ENCODE assay signal across 11 mouse cellular contexts in genomic region chr4:41671963-41672480, GRCm38 (mm10). TPM values are rescaled to one million over a fixed set of nuclear protein-coding genes. Genes with fewer than 3 reads are reported as not detected.
A peak's percentile ranks its signal among the peaks of the same experiment; 100 is the strongest.
DNase-seq lines count a peak whose midpoint lies in the region; ATAC-seq lines count a peak whose summit lies in the region.
"Had no signal": no experiment of that assay in that cellular context is flagged by ENCODE, and none has a peak within 500 bp of the region (broad histone marks: within the 10 kb centered on the region; RNA-seq: fewer than 3 reads in every experiment).

No protein-coding gene starts in this region.

- no peak for DNase-seq in kidney, postnatal 4 days
- peak; percentile 66 for DNase-seq in limb, embryonic 10.5 days (ENCODE audit: low spot score)
- DNase-seq in retina, postnatal 1 day: peak; percentile 98
- no peak for DNase-seq in right cerebral cortex, postnatal 36 days (ENCODE audit: low spot score in 2 of 2)
- no peak for DNase-seq in layer of hippocampus, adult 18-20 months (ENCODE audit: low spot score in 2 of 2)
- DNase-seq in liver: no peak
- DNase-seq: heart, adult 2 months; layer of hippocampus, adult 9-11 months had no signal

- peak overlapping the region; percentile 2; the same call in 1 of the 2 replicates for H3K4me2 ChIP-seq in kidney, embryonic 15.5 days
- peak overlapping the region; percentile 45 for H3K4me2 ChIP-seq in forebrain, embryonic 13.5 days

- 10% methylated on average over 8 of the region's 8 CpGs for WGBS in kidney, embryonic 15.5 days
- WGBS in forebrain, embryonic 13.5 days: 0% methylated on average over 8 of the region's 8 CpGs
- WGBS in limb, embryonic 10.5 days: under 1% methylated on average over 8 of the region's 8 CpGs

- H3K36me3 ChIP-seq in kidney, embryonic 15.5 days: peaks cover 22% of the 10 kb centered on the region
- peaks cover 39% of the 10 kb centered on the region for H3K36me3 ChIP-seq in forebrain, embryonic 13.5 days (ENCODE audit: poor library complexity, severe bottlenecking)
- peaks cover 21% of the 10 kb centered on the region for H3K36me3 ChIP-seq in limb, embryonic 10.5 days

- H3K27ac ChIP-seq in kidney, embryonic 15.5 days: peak overlapping the region; percentile 28; the same call in 1 of the 2 replicates
- peak overlapping the region; percentile 91 for H3K27ac ChIP-seq in forebrain, embryonic 13.5 days
- no peak overlapping the region for H3K27ac ChIP-seq in limb, embryonic 10.5 days
- H3K27ac ChIP-seq: heart, adult 2 months had no signal

- ATAC-seq in kidney, embryonic 15.5 days (replicated peaks; ENCODE audit: low FRiP score): peak; percentile 12; the same call in 1 of the 2 replicates
- peak; percentile 72 for ATAC-seq in forebrain, embryonic 13.5 days

- no peak overlapping the region for H3K9ac ChIP-seq in kidney, embryonic 15.5 days
- peak overlapping the region; percentile 52 for H3K9ac ChIP-seq in forebrain, embryonic 13.5 days

- peaks cover 9% of the 10 kb centered on the region; the same call in 1 of the 2 replicates for H3K27me3 ChIP-seq in kidney, embryonic 15.5 days
- H3K27me3 ChIP-seq in forebrain, embryonic 13.5 days: no peaks in the 10 kb centered on the region
- H3K27me3 ChIP-seq in limb, embryonic 10.5 days (ENCODE audit: low read depth, poor library complexity, severe bottlenecking): peaks cover 100% of the 10 kb centered on the region

- H3K9me3 ChIP-seq in kidney, embryonic 15.5 days (replicated peaks): no peaks in the 10 kb centered on the region
- no peaks in the 10 kb centered on the region for H3K9me3 ChIP-seq in forebrain, embryonic 13.5 days (replicated peaks)
- no peaks in the 10 kb centered on the region for H3K9me3 ChIP-seq in limb, embryonic 10.5 days (replicated peaks)

- no peak overlapping the region for H3K4me3 ChIP-seq in kidney, embryonic 15.5 days (replicated peaks)
- 0 out of 2 replicates have a peak overlapping the region, but pooled peaks have one; percentile 0 for H3K4me3 ChIP-seq in forebrain, embryonic 13.5 days
- 0 out of 2 replicates have a peak overlapping the region, but pooled peaks have one; percentile 13 for H3K4me3 ChIP-seq in limb, embryonic 10.5 days
- H3K4me3 ChIP-seq: heart, adult 2 months had no signal

- peaks cover 60% of the 10 kb centered on the region for H3K4me1 ChIP-seq in kidney, embryonic 15.5 days
- peaks cover 68% of the 10 kb centered on the region for H3K4me1 ChIP-seq in forebrain, embryonic 13.5 days
- peaks cover 44% of the 10 kb centered on the region for H3K4me1 ChIP-seq in limb, embryonic 10.5 days

RNA-seq across cellular contexts. Expression of gene Cntfr, which starts 24.9 kb away (rescaled TPM):
- 19.8 and 22.1 TPM in 2 replicates for polyA plus RNA-seq in kidney, embryonic 15.5 days (2015; fragmentation: Nextera tagmentation; extraction: Ambion mirVana)
- polyA plus RNA-seq in forebrain, embryonic 13.5 days (2015; fragmentation: Nextera tagmentation; extraction: Ambion mirVana): 21.1 and 21.8 TPM in 2 replicates
- polyA plus RNA-seq in limb, embryonic 10.5 days (2016; fragmentation: Nextera tagmentation; extraction: Ambion mirVana): 6.1 and 7.8 TPM in 2 replicates
- total RNA-seq in layer of hippocampus, adult 18-20 months (2021): 100 to 1,000 TPM; 110 to 113 TPM
- total RNA-seq: neutrophil, adult 5-6 weeks had no signal

RNA-seq across cellular contexts. Expression of gene Il11ra1, which starts 27.8 kb away (rescaled TPM):
- polyA plus RNA-seq in kidney, embryonic 15.5 days (2015; fragmentation: Nextera tagmentation; extraction: Ambion mirVana): 137 and 157 TPM in 2 replicates
- 28.1 and 30.7 TPM in 2 replicates for polyA plus RNA-seq in forebrain, embryonic 13.5 days (2015; fragmentation: Nextera tagmentation; extraction: Ambion mirVana)
- 202 and 253 TPM in 2 replicates for polyA plus RNA-seq in limb, embryonic 10.5 days (2016; fragmentation: Nextera tagmentation; extraction: Ambion mirVana)
- 10 to 100 TPM; 35.5 to 37.0 TPM for total RNA-seq in layer of hippocampus, adult 18-20 months (2021)

RNA-seq across cellular contexts. Expression of gene Enho, which starts 31.9 kb away (rescaled TPM):
- polyA plus RNA-seq in kidney, embryonic 15.5 days (2015; fragmentation: Nextera tagmentation; extraction: Ambion mirVana): 19.1 and 22.6 TPM in 2 replicates
- polyA plus RNA-seq in forebrain, embryonic 13.5 days (2015; fragmentation: Nextera tagmentation; extraction: Ambion mirVana): 47.8 and 50.6 TPM in 2 replicates
- polyA plus RNA-seq in limb, embryonic 10.5 days (2016; fragmentation: Nextera tagmentation; extraction: Ambion mirVana): 21.0 and 24.2 TPM in 2 replicates
- 10 to 100 TPM; 61.9 to 65.0 TPM for total RNA-seq in layer of hippocampus, adult 18-20 months (2021)
- total RNA-seq: neutrophil, adult 5-6 weeks had no signal

RNA-seq across cellular contexts. Expression of gene Rpp25l, which starts 41.3 kb away (rescaled TPM):
- 76.2 and 83.6 TPM in 2 replicates for polyA plus RNA-seq in kidney, embryonic 15.5 days (2015; fragmentation: Nextera tagmentation; extraction: Ambion mirVana)
- polyA plus RNA-seq in forebrain, embryonic 13.5 days (2015; fragmentation: Nextera tagmentation; extraction: Ambion mirVana): 80.7 and 83.8 TPM in 2 replicates
- 93.6 and 101 TPM in 2 replicates for polyA plus RNA-seq in limb, embryonic 10.5 days (2016; fragmentation: Nextera tagmentation; extraction: Ambion mirVana)
- total RNA-seq in layer of hippocampus, adult 18-20 months (2021): 10 to 100 TPM; 36.0 to 39.0 TPM

RNA-seq across cellular contexts. Expression of gene Dctn3, which starts 50.9 kb away (rescaled TPM):
- 128 and 132 TPM in 2 replicates for polyA plus RNA-seq in kidney, embryonic 15.5 days (2015; fragmentation: Nextera tagmentation; extraction: Ambion mirVana)
- polyA plus RNA-seq in forebrain, embryonic 13.5 days (2015; fragmentation: Nextera tagmentation; extraction: Ambion mirVana): 259 and 262 TPM in 2 replicates
- 118 and 123 TPM in 2 replicates for polyA plus RNA-seq in limb, embryonic 10.5 days (2016; fragmentation: Nextera tagmentation; extraction: Ambion mirVana)
- 100 to 1,000 TPM; 150 to 151 TPM for total RNA-seq in layer of hippocampus, adult 18-20 months (2021)

Comparison
In these comparisons a context has a peak if more than half of its experiments do, and no peak if none do; other contexts are left out.
1. DNase-seq: peak in limb, embryonic 10.5 days (single experiment) and retina, postnatal 1 day (single experiment); none in kidney, postnatal 4 days (0 of 2), right cerebral cortex, postnatal 36 days (0 of 2), layer of hippocampus, adult 18-20 months (0 of 2) and liver (single experiment).